Mouse (Mus musculus) right cerebral cortex, postnatal 36 days (tissue): ENCODE measurements around the gene Cdh23.

Experiments
- DNase-seq, 2 experiments: peaks; one replicate each; pipeline ENCODE4 v3.0.0; 2022; ENCODE audit warnings: low spot score in 2 of 2, mixed read lengths in 1 of 2

The Cdh23 gene

DNA sequence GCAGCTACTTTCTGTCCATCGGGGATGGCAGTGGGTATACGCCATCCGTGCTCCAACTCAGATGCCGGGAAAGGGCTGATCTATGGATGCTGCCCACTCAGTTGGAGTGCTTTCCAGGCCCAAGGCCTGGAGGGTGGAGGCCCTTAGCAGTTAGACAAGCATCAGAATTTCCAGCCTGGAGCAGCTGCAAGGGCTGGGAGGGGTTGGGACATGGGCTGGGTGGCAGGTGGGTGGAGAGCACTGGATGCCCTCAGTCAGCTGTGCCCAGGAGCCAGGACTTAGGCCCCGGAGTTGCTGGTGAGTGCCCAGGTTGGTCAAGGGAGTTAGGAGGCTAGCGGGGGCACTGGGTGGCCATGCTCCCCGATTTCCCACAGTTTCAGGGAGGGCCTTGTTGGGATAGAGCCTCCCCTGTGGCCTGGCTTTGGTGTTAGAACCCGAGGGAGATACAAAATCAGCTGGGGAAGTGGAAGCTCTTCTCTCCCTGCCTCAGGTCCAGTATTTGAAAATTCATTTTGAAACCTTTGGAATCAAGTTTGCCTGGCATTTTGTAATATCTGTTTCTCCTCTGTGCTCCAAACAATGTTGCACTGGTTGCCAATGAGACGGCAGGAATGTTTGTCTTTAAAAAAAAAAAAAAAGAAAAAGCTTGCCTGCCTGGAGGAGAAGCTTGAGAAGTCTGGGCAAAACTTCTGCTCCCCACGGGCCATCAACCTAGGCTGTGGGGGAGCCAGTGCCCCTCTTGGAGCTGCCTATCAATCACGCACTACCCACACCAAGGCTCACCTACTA is 295.6 kb downstream of the Cdh23 start:
- no peak for DNase-seq

- no peak for DNase-seq
Observed at GRCm38 (mm10) chr10:60399449-60399848, 296.8 kb downstream of the Cdh23 start, which contains the start of gene Gm17455. Gene Gm17455, plus strand, starts transcription at chr10:60399726.

DNA sequence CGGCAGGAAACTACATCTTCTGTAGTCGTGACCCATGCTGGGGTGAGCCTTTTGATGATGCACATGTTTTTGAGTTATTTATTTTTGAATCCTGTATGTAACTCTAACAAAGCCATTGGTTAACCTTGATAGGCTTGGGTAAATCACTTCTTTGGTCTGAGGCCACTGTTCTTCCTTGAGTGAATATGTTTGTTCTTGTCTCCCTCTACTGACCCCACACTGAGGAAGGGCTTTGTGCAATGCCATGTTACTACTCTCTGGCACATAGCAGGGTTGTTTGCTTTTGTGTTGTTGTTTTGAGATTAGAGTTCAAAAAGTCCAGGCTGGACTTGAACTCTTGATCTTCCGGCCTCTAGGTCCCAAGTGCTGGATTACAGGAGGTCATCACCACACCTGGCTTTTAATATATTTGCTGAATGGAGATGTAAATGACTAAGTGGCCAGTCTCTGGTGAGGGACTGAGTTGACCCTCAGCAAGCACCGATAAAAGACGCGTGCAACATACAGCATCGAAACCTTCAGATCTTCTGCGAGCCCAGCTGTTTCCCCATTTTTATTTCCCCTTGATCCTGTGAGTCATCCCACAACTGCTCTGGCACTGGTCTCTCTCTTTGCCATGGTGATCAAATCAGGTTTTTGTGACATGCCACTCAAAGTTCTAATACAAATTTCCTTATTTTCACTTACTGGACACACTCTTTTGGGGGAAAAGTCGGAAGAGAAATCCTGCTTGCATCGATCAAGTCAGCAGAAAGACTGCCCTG is 298.1 kb downstream of the Cdh23 start:
- DNase-seq: no peak

GRCm38 (mm10) chr10:60395605-60396004 is 300.7 kb downstream of the Cdh23 start:
- DNase-seq: no peak

GRCm38 (mm10) chr10:60394936-60395335 is 301.4 kb downstream of the Cdh23 start:
- no peak for DNase-seq

- no peak for DNase-seq
Observed at GRCm38 (mm10) chr10:60391661-60392060, 304.6 kb downstream of the Cdh23 start.

GRCm38 (mm10) chr10:60390904-60391420 is 305.3 kb downstream of the Cdh23 start:
- DNase-seq: no peak

DNA sequence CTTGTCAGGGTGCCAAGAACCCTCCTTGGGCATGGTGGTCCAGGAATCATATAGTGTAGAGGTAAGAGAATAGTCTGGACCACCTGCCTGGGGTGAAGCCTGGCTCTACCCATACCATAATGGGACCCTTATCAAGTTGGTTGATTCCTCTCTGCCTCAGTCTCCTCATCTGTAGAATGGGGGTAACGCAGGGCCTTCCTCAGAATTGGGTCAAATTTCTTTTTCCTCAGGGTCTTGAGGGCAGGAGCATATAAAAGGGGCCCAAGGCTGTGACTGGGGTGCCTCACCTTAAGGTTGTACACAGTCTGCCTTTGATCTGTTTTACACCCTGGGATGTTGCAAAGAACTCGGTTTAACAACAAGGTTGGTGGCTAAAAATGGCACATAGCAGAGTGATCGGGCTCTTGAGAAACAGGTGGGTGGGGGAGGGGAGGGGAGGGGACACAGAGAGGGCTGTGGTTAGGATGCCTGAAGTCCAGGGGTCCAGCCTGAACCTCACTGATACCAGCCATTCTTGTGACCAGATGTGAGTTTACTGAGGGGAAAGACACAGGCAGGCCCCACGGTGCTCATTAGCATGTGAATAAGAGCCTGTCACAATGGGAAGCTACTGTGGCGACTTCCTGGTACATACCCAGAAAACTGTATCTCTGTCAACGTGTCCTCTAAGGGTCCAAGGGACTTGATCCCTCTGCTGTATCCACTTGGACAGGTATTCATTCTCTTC is 305.9 kb downstream of the Cdh23 start:
- DNase-seq: no peak

- no peak for DNase-seq
Observed at GRCm38 (mm10) chr10:60389447-60389865, 306.8 kb downstream of the Cdh23 start.

DNA sequence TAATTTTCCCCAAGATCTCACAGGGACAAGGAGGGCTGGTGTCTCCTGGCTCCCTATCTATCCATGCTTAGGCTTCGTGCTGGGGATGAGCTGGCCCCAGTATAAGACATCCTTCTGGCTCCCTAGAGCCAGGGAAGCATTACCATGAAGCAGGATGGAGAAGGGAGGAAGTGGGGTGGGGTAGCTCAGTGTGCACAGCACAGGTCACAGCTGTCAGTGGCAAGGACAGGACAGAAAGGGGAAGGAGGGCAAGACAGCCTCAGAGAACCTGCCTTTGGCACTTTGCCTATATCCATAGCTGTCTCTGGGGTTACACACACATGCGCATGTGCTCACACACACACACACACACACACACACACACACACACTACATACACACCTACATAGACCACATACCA is 308.0 kb downstream of the Cdh23 start:
- DNase-seq: no peak

GRCm38 (mm10) chr10:60381142-60381925 is 315.0 kb downstream of the Cdh23 start:
- DNase-seq: no peak

DNA sequence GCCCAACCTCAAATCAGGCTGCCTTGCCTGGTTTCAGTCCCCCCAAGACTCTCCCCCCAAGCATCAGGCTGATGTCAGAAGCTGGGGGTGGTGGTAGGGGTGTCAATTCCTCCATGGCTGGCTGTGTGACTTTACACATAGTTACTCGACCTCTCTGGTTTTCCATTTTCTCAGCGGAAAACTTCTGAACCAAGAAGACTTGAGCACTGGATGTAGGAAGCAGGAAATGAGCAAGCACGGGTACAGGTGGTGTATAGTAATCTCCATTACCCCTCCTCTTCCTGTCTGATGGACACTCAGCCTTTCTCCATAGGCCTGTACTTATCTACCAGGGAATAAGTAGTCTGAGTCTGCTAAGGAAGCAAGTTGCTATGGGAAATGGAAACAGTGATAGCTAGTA is 316.1 kb downstream of the Cdh23 start:
- no peak for DNase-seq

- no peak for DNase-seq
Observed at GRCm38 (mm10) chr10:60379419-60379957, 316.8 kb downstream of the Cdh23 start.

GRCm38 (mm10) chr10:60376704-60377103 is 319.6 kb downstream of the Cdh23 start:
- DNase-seq: no peak

- no peak for DNase-seq
Observed at GRCm38 (mm10) chr10:60373937-60374578, 322.2 kb downstream of the Cdh23 start.

GRCm38 (mm10) chr10:60373543-60373936 is 322.8 kb downstream of the Cdh23 start:
- no peak for DNase-seq

DNA sequence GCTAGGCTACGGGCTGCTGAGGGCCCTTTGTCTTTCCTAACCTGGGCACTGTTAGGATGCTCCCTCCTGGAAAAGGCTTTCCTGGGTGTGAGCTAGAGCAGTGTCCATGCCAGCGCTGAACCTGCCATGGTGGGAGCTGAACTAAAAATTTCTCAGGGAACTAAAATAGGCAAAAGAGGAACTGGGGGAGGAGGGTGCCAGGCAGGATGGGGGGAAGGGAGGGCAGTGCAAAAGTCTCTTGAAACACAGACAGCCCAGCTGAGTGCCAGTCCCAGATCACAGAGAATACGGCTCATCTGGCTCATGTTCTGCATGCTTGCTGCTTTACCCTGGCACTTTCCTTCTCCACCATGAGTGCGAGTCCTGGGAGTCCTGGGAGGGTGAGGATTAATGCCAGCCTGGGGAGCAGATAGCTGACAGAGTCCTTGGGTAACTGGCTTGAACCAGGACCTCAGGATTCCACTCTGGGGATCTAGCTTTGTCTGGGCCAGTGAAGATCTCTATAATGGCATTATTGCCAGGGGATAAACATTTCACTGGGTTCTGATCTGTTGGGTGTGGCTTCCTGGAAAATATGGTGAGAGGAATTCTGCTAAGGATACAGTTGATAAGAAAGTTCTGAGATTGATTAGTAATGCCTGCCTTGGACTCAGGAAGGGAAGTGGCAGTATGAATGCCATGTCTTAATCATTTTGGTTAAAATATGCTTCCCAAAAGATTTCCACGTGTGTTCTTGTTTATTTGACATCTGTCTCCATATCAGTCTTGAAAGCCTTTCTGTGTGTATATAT is 324.5 kb downstream of the Cdh23 start:
- no peak for DNase-seq

- no peak for DNase-seq
Observed at GRCm38 (mm10) chr10:60370601-60371061, 325.7 kb downstream of the Cdh23 start.

- peak in 1 of 2 experiments; percentile 28 for DNase-seq
Observed at GRCm38 (mm10) chr10:60370098-60370497, 326.2 kb downstream of the Cdh23 start.
